Mouse (Mus musculus) olfactory bulb, adult 2 months (tissue): Measurements from ENCODE around the gene Myo10.

Experiments
- CTCF ChIP-seq: fragments of 200-500 bp; IDR thresholded peaks from 2 replicates; pipeline ENCODE4 v1.5.1; 2012; ENCODE audit warnings: low read depth, mild to moderate bottlenecking, low read length, moderate library complexity; ENCODE audit not compliant: insufficient read depth
- POLR2A ChIP-seq: fragments of 200-500 bp; IDR thresholded peaks from 2 replicates; pipeline ENCODE4 v1.6.1; 2012; ENCODE audit warnings: mild to moderate bottlenecking, low read depth, low read length, moderate library complexity; ENCODE audit not compliant: insufficient read depth

DNA sequence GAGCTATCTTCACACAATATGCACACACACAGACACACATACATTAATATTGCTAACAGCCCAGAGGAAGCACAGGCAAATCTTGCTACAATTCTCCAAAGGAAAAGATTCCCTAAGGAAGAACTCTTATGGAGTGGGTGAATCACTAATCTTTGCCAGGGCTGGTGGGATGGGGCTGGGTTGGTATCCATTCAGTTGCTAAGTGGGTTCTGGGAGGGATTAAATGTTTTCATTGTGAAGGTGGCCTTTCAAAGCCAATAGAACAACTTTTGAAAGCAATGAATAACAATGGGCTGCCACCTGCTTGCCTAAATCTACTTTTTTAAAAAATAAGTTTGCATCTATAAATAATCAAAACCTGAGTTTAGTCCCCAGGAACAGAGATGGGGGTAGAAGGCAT is 131.6 kb downstream of the Myo10 start:
- TF ChIP-seq CTCF (no peak), POLR2A (no peak)
